Mouse (Mus musculus) mature B cell (primary cell): ENCODE results near the gene Pars2.

Source experiments
- in situ Hi-C: fragments of 300-500 bp; cut with MboI; formaldehyde crosslinking; loops from 2 replicates; pipeline ENCODE4 v1.14.3; 2019

The Pars2 gene

GRCm38 (mm10) chr4:106650833-106651527 lies at the start of gene Pars2:
TSS of gene Pars2 (plus strand) at chr4:106651069.
- in situ Hi-C loops = no loop called here

GRCm38 (mm10) chr4:106606639-106607554 lies 44.0 kb upstream of the Pars2 start:
- in situ Hi-C loops = no loop called here

- in situ Hi-C loops = no loop called here
Measured at GRCm38 (mm10) chr4:106607905-106608304, 43.0 kb upstream of the Pars2 start.

- in situ Hi-C loops = no loop called here
Measured at GRCm38 (mm10) chr4:106613105-106613504, 37.8 kb upstream of the Pars2 start.

GRCm38 (mm10) chr4:106613560-106613959 lies 37.3 kb upstream of the Pars2 start:
- in situ Hi-C loops = no loop called here

- in situ Hi-C loops = no loop called here
Measured at GRCm38 (mm10) chr4:106614180-106614797, 36.6 kb upstream of the Pars2 start.

- in situ Hi-C loops = no loop called here
Measured at GRCm38 (mm10) chr4:106614881-106615280, 36.0 kb upstream of the Pars2 start.

GRCm38 (mm10) chr4:106615637-106616036 lies 35.2 kb upstream of the Pars2 start:
- in situ Hi-C loops = no loop called here

- in situ Hi-C loops = no loop called here
Measured at GRCm38 (mm10) chr4:106617056-106617455, 33.8 kb upstream of the Pars2 start, which contains the start of gene Lexm. TSS of gene Lexm (minus strand) at chr4:106617241.

GRCm38 (mm10) chr4:106618898-106619297 lies 32.0 kb upstream of the Pars2 start:
- in situ Hi-C loops = no loop called here

GRCm38 (mm10) chr4:106621428-106621827 lies 29.4 kb upstream of the Pars2 start:
- in situ Hi-C loops = no loop called here

GRCm38 (mm10) chr4:106622030-106622493 lies 28.8 kb upstream of the Pars2 start, which contains the start of gene Ttc22:
TSS of gene Ttc22 (plus strand) at chr4:106622432.
- in situ Hi-C loops = no loop called here

- in situ Hi-C loops = no loop called here
Measured at GRCm38 (mm10) chr4:106622712-106623111, 28.2 kb upstream of the Pars2 start.

GRCm38 (mm10) chr4:106624271-106624670 lies 26.6 kb upstream of the Pars2 start:
- in situ Hi-C loops = no loop called here

- in situ Hi-C loops = no loop called here
Measured at GRCm38 (mm10) chr4:106627809-106628208, 23.1 kb upstream of the Pars2 start.

- in situ Hi-C loops = no loop called here
Measured at GRCm38 (mm10) chr4:106628650-106629360, 22.1 kb upstream of the Pars2 start.

- in situ Hi-C loops = no loop called here
Measured at GRCm38 (mm10) chr4:106629374-106629773, 21.5 kb upstream of the Pars2 start.

GRCm38 (mm10) chr4:106630333-106631220 lies 20.3 kb upstream of the Pars2 start:
- in situ Hi-C loops = loop anchor here (10.0 kb wide), 1 partner anchor 74 kb away; no protein-coding TSS in a partner anchor

GRCm38 (mm10) chr4:106632313-106632712 lies 18.6 kb upstream of the Pars2 start:
- in situ Hi-C loops = loop anchor here (10.0 kb wide), 1 partner anchor 72 kb away; no protein-coding TSS in a partner anchor
